Mouse (Mus musculus): ENCODE results near the gene Smco3. TPM values are rescaled to one million over a fixed set of nuclear protein-coding genes. Genes with fewer than 3 reads are reported as not detected.

The Smco3 gene
- polyA plus RNA-seq, 1 experiment from 2014 or later = not detected

Other genes starting within 250 kb of the Smco3 start
- 2.2 and 2.6 TPM in 2 replicates for gene Plbd1, start 173.5 kb downstream of the Smco3 start, polyA plus RNA-seq (2014; fragmentation: Nextera tagmentation; extraction: Ambion mirVana)
- gene Gucy2c, start 53.7 kb downstream of the Smco3 start, polyA plus RNA-seq (2014; fragmentation: Nextera tagmentation; extraction: Ambion mirVana) = 0.24 TPM in 1 of 2 replicates, not detected in the other
- gene Hist4h4, start 31.0 kb downstream of the Smco3 start, polyA plus RNA-seq (2014; fragmentation: Nextera tagmentation; extraction: Ambion mirVana) = 0.69 and 0.95 TPM in 2 replicates
- 100 and 105 TPM in 2 replicates for gene H2afj, start 27.2 kb downstream of the Smco3 start, polyA plus RNA-seq (2014; fragmentation: Nextera tagmentation; extraction: Ambion mirVana)
- gene BC049715, start 7.8 kb downstream of the Smco3 start, polyA plus RNA-seq (2014; fragmentation: Nextera tagmentation; extraction: Ambion mirVana) = 0.90 and 2.3 TPM in 2 replicates
- 116 and 130 TPM in 2 replicates for gene Wbp11, start 7.2 kb downstream of the Smco3 start, polyA plus RNA-seq (2014; fragmentation: Nextera tagmentation; extraction: Ambion mirVana)
- gene Art4, start 22.3 kb upstream of the Smco3 start, polyA plus RNA-seq (2014; fragmentation: Nextera tagmentation; extraction: Ambion mirVana) = 0.52 and 0.90 TPM in 2 replicates
- 4.7 and 8.3 TPM in 2 replicates for gene Mgp, start 40.4 kb upstream of the Smco3 start, polyA plus RNA-seq (2014; fragmentation: Nextera tagmentation; extraction: Ambion mirVana)
- 0.34 TPM in 1 of 2 replicates, not detected in the other for gene Erp27, start 86.7 kb upstream of the Smco3 start, polyA plus RNA-seq (2014; fragmentation: Nextera tagmentation; extraction: Ambion mirVana)
- not detected in 2 replicates for gene Pde6h, start 88.4 kb upstream of the Smco3 start, polyA plus RNA-seq (2014; fragmentation: Nextera tagmentation; extraction: Ambion mirVana)
- gene Arhgdib, start 106.4 kb upstream of the Smco3 start, polyA plus RNA-seq (2014; fragmentation: Nextera tagmentation; extraction: Ambion mirVana) = 34.2 and 37.3 TPM in 2 replicates